Mouse (Mus musculus): Measurements from ENCODE around the gene Ttyh2.

The Ttyh2 gene

GRCm38 (mm10) chr11:114691454-114692182 lies 16.4 kb downstream of the Ttyh2 start:
- in situ Hi-C loops (cut with MboI; ENCODE audit: low pct_unique_long_range_greater_than_20kb in 1 of 2, low sequenced_read_pairs in 2 of 2, unreplicated experiment in 1 of 2) = no loop called here

GRCm38 (mm10) chr11:114692601-114693000 lies 17.4 kb downstream of the Ttyh2 start:
- in situ Hi-C loops (cut with MboI; ENCODE audit: low pct_unique_long_range_greater_than_20kb in 1 of 2, low sequenced_read_pairs in 2 of 2, unreplicated experiment in 1 of 2) = no loop called here

DNA sequence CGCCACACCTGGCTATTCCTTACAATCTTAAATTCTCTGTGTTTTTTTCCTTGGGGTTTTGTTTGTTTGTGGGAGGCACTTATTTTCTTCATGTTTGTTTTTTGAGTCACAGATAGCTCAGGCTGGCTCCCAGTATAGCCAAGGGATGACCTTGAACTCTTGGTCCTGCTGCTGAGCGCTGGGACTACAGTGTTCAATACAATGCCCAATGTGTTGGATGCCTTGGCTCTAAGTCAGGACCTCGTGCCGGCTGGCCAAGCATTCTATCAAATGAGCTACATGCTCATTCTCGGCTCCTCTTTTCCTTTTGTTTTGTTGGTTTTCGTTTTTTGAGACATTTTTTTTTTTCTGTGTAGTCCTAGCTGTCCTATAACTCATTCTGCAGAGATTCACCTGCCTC lies 18.2 kb downstream of the Ttyh2 start:
- in situ Hi-C loops (cut with MboI; ENCODE audit: low pct_unique_long_range_greater_than_20kb in 1 of 2, low sequenced_read_pairs in 2 of 2, unreplicated experiment in 1 of 2) = no loop called here

- in situ Hi-C loops (cut with MboI; ENCODE audit: low pct_unique_long_range_greater_than_20kb in 1 of 2, low sequenced_read_pairs in 2 of 2, unreplicated experiment in 1 of 2) = no loop called here
Measured at GRCm38 (mm10) chr11:114694451-114694850, 19.2 kb downstream of the Ttyh2 start.

DNA sequence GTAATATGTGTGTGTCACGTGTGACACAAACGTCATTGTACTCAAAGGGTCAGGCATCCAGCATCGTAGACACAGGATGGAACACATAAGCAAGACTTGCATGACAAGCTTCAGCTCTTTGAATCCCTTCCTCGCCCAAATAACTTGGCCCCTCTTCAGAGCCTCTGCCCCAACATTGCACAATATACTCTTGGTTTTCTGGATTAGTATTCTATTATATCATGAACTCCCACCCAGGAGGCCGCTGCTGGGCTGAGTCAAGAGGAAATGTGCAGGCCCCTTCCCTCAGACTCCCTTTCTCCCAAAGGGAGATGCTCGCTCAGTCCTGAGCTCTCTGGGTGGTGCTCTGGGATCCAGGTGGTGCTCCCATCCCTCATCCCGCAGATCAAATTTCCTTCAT lies 23.3 kb downstream of the Ttyh2 start:
- in situ Hi-C loops (cut with MboI; ENCODE audit: low pct_unique_long_range_greater_than_20kb in 1 of 2, low sequenced_read_pairs in 2 of 2, unreplicated experiment in 1 of 2) = no loop called here

- in situ Hi-C loops (cut with MboI; ENCODE audit: low pct_unique_long_range_greater_than_20kb in 1 of 2, low sequenced_read_pairs in 2 of 2, unreplicated experiment in 1 of 2) = no loop called here
Measured at GRCm38 (mm10) chr11:114699511-114699910, 24.3 kb downstream of the Ttyh2 start.

- in situ Hi-C loops (cut with MboI; ENCODE audit: low pct_unique_long_range_greater_than_20kb in 1 of 2, low sequenced_read_pairs in 2 of 2, unreplicated experiment in 1 of 2) = no loop called here
Measured at GRCm38 (mm10) chr11:114702311-114702995, 27.2 kb downstream of the Ttyh2 start.

DNA sequence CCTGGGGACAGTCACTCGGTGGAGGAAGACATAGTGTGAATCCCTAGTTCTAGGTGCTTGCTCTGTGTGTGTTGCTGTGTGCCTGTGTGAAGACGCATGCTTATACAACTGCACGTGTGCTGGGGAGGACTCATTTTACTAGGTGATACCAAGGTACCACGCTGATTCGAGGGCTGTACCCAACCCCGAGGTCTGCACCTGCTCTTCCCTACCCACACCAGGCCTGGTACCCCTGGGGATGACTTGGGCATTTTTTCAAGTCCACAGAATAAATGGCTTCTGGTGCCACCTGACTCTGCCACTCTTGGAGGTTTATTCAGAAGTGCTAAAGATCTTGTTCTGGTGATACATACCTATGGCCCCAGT lies 27.7 kb downstream of the Ttyh2 start:
- in situ Hi-C loops (cut with MboI; ENCODE audit: low pct_unique_long_range_greater_than_20kb in 1 of 2, low sequenced_read_pairs in 2 of 2, unreplicated experiment in 1 of 2) = no loop called here

DNA sequence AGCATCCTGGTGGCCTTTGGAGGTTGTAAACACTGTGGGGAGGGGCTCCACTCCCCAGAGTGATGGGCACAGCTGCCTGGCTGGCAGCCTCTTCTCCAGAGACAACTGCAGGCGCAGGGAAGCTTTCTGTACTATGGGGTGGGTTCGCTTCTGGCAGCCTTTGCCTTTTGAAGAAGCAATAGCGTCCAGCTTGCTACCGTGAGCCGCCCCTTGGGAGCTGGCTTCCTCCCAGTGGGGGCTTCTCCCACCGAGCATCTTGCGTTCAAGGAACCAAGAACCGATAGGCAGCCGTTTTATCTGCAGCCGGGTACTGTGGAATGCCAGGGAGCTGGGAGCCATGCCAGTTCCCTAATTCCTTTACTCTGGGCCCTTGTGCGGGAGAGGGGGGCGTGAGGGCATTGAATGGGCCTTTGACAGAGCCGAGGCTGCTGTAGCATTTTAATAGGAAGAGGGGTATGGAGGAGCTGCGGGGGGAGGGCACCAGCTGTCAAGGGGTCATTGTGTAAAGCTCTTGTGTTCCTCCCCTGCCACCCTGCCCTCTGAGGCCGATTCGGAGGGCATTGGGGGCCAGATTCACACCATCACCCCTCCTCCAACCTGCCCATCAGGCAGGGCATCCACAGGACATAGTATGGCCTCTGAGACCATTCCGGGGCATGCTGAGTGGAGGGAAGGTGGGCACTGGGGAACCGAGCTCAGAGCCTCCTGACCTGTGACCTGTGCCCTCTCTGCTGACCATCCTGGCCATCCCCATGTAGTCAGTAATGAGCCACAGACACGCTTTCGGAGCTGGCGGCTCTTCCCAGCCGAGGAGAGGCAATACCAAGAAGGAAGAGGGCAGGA lies 29.1 kb downstream of the Ttyh2 start:
- in situ Hi-C loops (cut with MboI; ENCODE audit: low pct_unique_long_range_greater_than_20kb in 1 of 2, low sequenced_read_pairs in 2 of 2, unreplicated experiment in 1 of 2) = no loop called here

- in situ Hi-C loops (cut with MboI; ENCODE audit: low pct_unique_long_range_greater_than_20kb in 1 of 2, low sequenced_read_pairs in 2 of 2, unreplicated experiment in 1 of 2) = no loop called here
Measured at GRCm38 (mm10) chr11:114706358-114706757, 31.1 kb downstream of the Ttyh2 start.

DNA sequence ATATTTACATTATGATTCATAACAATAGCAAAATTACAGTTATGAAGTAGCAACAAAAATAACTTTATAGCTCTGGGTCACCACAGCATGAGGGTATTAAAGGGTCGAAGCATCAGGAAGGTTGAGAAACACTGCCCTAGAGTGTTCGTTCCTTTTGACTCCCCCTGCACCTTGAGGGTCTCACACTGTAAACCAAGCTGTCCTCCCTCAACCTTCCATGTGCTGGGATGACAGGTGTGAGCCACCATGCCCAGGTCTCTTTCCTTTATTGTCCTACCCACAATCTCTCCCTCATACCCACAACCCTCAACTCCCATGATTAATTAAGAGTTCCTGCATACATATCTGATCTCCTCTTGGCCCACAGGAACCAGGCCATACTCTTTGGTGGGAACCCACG lies 36.2 kb downstream of the Ttyh2 start:
- in situ Hi-C loops (cut with MboI; ENCODE audit: low pct_unique_long_range_greater_than_20kb in 1 of 2, low sequenced_read_pairs in 2 of 2, unreplicated experiment in 1 of 2) = no loop called here

DNA sequence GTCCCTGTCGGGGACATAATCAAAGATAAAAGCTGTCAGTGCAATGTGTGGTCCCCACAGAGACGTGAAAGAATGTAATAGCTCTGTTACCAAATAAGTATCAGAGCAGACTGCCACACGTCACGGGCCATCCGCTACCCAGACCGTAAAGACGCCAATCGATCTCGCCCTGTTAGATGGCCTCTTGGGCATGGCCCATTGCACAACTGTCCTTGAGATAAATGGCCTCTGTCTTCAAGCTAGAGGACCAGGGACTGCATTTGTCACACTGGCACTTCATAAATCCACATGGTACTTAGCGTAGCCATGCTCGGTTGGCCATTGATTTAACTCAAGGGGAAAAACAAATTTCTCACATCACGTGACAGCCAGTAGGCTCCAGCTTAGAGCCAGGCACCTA lies 36.6 kb downstream of the Ttyh2 start:
- in situ Hi-C loops (cut with MboI; ENCODE audit: low pct_unique_long_range_greater_than_20kb in 1 of 2, low sequenced_read_pairs in 2 of 2, unreplicated experiment in 1 of 2) = no loop called here

GRCm38 (mm10) chr11:114714526-114714925 lies 39.3 kb downstream of the Ttyh2 start:
- in situ Hi-C loops (cut with MboI; ENCODE audit: low pct_unique_long_range_greater_than_20kb in 1 of 2, low sequenced_read_pairs in 2 of 2, unreplicated experiment in 1 of 2) = no loop called here

- in situ Hi-C loops (cut with MboI; ENCODE audit: low pct_unique_long_range_greater_than_20kb in 1 of 2, low sequenced_read_pairs in 2 of 2, unreplicated experiment in 1 of 2) = no loop called here
Measured at GRCm38 (mm10) chr11:114715531-114715930, 40.3 kb downstream of the Ttyh2 start.

DNA sequence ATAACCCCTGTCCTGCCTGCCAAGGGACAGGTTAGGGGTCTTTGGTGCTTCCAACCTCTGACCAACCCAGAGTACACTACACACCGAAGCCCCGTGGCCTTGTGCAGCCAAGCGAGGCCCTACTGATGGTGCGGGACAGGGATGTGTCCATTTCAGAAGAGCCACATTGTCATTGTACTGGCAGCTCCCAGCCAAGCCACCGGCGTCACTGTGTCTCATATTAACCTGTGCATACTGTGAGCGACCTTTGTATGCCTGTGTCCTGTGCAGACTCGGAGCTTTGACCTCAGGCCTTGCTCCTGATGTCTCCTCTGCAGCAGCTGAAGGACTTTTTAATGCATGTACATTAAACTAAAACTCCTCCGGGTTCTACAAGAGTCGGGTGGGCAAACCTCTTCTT lies 45.3 kb downstream of the Ttyh2 start:
- in situ Hi-C loops (cut with MboI; ENCODE audit: low pct_unique_long_range_greater_than_20kb in 1 of 2, low sequenced_read_pairs in 2 of 2, unreplicated experiment in 1 of 2) = no loop called here

- in situ Hi-C loops (cut with MboI; ENCODE audit: low pct_unique_long_range_greater_than_20kb in 1 of 2, low sequenced_read_pairs in 2 of 2, unreplicated experiment in 1 of 2) = no loop called here
Measured at GRCm38 (mm10) chr11:114722438-114722837, 47.2 kb downstream of the Ttyh2 start.

DNA sequence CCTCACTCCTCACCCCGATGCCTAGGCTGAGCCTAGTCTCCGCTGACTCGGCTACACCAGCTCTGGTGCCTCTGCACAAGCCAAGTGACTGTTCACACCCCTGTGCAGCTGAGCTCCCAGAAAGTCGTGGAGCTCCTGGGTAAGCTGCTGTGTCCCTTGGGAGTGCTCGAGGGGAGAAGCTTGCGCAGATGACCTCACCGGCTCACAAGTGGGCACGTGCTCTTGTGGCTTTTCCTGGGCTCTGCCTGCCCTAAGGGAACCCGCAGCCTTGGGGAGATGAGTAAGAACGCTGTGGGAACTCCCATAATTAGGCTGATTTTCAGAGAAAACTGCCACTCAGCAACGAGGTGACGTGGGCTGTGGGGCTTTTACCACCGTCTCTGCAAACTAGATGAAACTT lies 47.8 kb downstream of the Ttyh2 start:
- in situ Hi-C loops (cut with MboI; ENCODE audit: low pct_unique_long_range_greater_than_20kb in 1 of 2, low sequenced_read_pairs in 2 of 2, unreplicated experiment in 1 of 2) = no loop called here

DNA sequence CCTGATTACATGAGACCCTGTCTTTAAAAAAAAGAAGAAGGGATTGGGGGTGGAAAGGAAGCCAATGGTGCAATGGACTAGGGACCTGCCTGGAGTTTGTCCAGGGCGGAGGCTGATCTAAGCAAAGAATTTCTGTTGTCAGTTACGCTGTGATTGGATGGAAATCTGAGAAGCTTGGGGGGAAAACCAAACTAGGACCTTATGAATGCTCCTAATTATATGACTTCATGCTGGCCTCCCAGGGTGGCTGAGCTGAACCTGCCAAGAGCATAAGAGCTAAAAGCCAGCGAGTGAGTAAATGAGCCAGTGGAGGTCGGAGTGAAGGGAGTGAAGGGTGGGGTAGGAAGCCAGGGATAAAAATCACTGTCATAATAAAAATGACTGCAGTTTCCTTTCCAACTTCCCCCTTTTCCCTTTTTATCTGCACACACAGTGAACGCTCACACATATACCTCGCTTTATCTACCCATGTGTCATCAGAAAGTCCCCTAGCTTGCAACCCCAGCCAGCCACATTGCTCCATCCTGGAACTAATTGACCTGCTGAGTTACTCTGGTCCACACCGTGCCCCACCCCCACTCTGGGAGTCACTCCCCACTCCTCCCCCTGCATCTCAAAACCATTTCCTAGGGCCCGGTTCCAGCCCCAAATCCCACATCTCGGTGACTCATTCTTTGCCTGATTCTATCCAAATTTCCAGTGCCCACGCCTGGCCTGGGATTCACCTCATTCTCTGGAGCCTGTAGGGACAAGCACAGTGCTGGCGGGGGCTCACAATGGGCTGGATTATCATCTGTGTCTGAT lies 49.8 kb downstream of the Ttyh2 start:
- in situ Hi-C loops (cut with MboI; ENCODE audit: low pct_unique_long_range_greater_than_20kb in 1 of 2, low sequenced_read_pairs in 2 of 2, unreplicated experiment in 1 of 2) = loop anchor here in 1 of 2 experiments (25.0 kb wide), 1 partner anchor 187 kb away; no protein-coding TSS in a partner anchor
